ENCODE assay signal across 15 mouse cellular contexts in the genomic region with DNA sequence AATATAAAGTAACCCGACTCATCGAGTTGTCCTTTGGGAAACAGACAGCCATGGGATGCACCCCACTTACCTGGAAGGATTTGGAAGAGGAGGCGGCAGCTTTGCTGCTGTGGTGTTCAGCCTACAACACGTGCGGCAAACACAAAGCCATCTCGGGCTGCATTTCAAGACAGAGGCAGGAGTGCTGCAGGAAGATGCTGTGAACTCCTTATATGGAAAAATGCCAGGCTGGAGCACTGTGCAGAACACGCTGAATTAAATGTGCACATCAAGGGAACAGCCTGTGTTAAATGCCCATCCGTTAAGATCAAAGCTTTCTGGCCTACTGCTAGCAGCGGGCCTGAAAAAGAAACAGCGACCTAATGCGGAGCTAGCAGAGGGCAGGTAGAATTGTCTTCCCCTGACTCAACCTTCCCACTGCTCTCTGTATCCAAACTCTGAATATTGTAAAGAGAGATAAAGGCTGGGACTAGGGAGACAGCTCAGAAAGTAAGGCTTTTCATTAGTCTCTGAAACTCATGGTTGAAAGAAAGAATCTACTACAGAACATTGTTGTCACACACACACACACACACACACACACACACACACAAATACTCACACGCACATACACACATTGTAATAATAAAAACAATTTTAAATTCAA.
DNase-seq lines count a peak whose midpoint lies in the region; ATAC-seq lines count a peak whose summit lies in the region.
"Had no signal": no experiment of that assay in that cellular context is flagged by ENCODE, and none has a peak within 500 bp of the region (broad histone marks: within the 10 kb centered on the region; RNA-seq: fewer than 3 reads in every experiment).

No protein-coding gene starts in this region.

- peak overlapping the region; percentile 77 for H3K27ac ChIP-seq in hindbrain, embryonic 16.5 days (ENCODE audit: low read depth, low read length)
- H3K27ac ChIP-seq: lung, embryonic 15.5 days had no signal

- WGBS in hindbrain, embryonic 16.5 days, result 37% methylated on average over 12 of the region's 12 CpGs

- H3K4me2 ChIP-seq in hindbrain, embryonic 16.5 days (ENCODE audit: low read length), result peak overlapping the region; percentile 1
- H3K4me2 ChIP-seq: lung, embryonic 15.5 days had no signal

- H3K9me3 ChIP-seq in hindbrain, embryonic 16.5 days (ENCODE audit: control insufficient read depth, low read length), result no peaks in the 10 kb centered on the region
- H3K9me3 ChIP-seq: lung, embryonic 15.5 days; megakaryocyte, embryonic 14.5 days had no signal

- no peak overlapping the region for H3K4me3 ChIP-seq in hindbrain, embryonic 16.5 days (ENCODE audit: low read length)
- H3K4me3 ChIP-seq: erythroblast, embryonic 14.5 days; lung, embryonic 15.5 days; megakaryocyte, embryonic 14.5 days had no signal

- H3K27me3 ChIP-seq in hindbrain, embryonic 16.5 days (replicated peaks; ENCODE audit: control insufficient read depth, insufficient read depth, low read length), result no peaks in the 10 kb centered on the region
- H3K27me3 ChIP-seq: lung, embryonic 15.5 days; megakaryocyte, embryonic 14.5 days had no signal

- peak overlapping the region; percentile 27; the same call in 1 of the 2 replicates for H3K9ac ChIP-seq in hindbrain, embryonic 16.5 days (ENCODE audit: low read depth, low read length)
- H3K9ac ChIP-seq: lung, embryonic 15.5 days had no signal

- ATAC-seq in hindbrain, embryonic 16.5 days, result peak; percentile 86
- ATAC-seq: inflammation-experienced regulatory T-cells, adult 6 months had no signal

- no peaks in the 10 kb centered on the region for H3K36me3 ChIP-seq in hindbrain, embryonic 16.5 days (ENCODE audit: control insufficient read depth, insufficient read depth, low read length)
- H3K36me3 ChIP-seq: lung, embryonic 15.5 days had no signal

- peak; percentile 24 to 25 for DNase-seq in layer of hippocampus, adult 8-10 months (ENCODE audit: low spot score in 2 of 2)
- no peak for DNase-seq in layer of hippocampus, adult 9-10 months (ENCODE audit: low spot score)
- DNase-seq in ES-CJ7 (ENCODE audit: low read depth, low spot score), result peak; percentile 4
- peak; percentile 77 for DNase-seq in brain, adult 2 months (ENCODE audit: low read depth, low spot score)
- DNase-seq in adrenal gland, adult 8-10 months, result no peak
- no peak for DNase-seq in natural killer cell, adult 2 months (ENCODE audit: low spot score in 2 of 2)
- no peak for DNase-seq in T-cell, adult 2 months (ENCODE audit: low spot score)
- DNase-seq: adrenal gland, postnatal 10 days; gastrocnemius, postnatal 14 days; liver had no signal

- peaks cover 6% of the 10 kb centered on the region; the same call in 1 of the 2 replicates for H3K4me1 ChIP-seq in hindbrain, embryonic 16.5 days (ENCODE audit: control insufficient read depth, insufficient read depth, low read depth, low read length)
- H3K4me1 ChIP-seq: lung, embryonic 15.5 days; megakaryocyte, embryonic 14.5 days had no signal

Comparison
In these comparisons a context has a peak if more than half of its experiments do, and no peak if none do; other contexts are left out.
1. DNase-seq: peak in layer of hippocampus, adult 8-10 months (2 of 2), ES-CJ7 (single experiment) and brain, adult 2 months (single experiment); none in layer of hippocampus, adult 9-10 months (single experiment), adrenal gland, adult 8-10 months (single experiment), natural killer cell, adult 2 months (0 of 2) and T-cell, adult 2 months (single experiment).